Mouse (Mus musculus): ENCODE results near the gene Hoxa4. TPM values are rescaled to one million over a fixed set of nuclear protein-coding genes. Genes with fewer than 3 reads are reported as not detected.

The Hoxa4 gene
- total RNA-seq, 2 experiments from 2014 or later = 2.7 to 3.3 TPM

DNA sequence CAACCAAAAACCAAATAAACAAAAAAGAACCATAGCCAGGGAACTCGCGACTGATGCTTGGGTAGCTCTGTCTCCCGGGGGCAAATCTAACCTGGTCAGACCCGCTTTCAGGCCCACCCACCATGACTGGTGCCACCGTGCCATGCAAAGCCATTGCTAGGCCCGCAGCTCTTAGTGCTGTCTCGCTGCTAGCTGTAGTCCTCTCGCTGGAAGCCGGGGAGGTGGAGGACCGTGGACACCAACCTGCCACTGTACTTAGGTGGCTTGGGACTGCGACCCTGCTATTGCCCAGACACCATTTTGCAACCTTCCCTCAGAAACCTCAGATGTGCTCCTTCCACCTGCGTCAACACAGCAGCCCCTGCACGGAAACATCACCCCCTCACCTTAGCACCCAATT lies 20.4 kb upstream of the Hoxa4 start:
- DNase-seq = peak; percentile 45
- no peak for TF ChIP-seq CTCF (IDR thresholded peaks at IDR 0.05)
- Histone ChIP-seq H3K27ac (peak overlapping the region; percentile 97), H3K4me3 (peak overlapping the region; percentile 79)
- intact Hi-C loops (cut with DNase I) = loop anchor here (2.0 kb wide), 1 partner anchor 13 kb away; no protein-coding TSS in a partner anchor

DNA sequence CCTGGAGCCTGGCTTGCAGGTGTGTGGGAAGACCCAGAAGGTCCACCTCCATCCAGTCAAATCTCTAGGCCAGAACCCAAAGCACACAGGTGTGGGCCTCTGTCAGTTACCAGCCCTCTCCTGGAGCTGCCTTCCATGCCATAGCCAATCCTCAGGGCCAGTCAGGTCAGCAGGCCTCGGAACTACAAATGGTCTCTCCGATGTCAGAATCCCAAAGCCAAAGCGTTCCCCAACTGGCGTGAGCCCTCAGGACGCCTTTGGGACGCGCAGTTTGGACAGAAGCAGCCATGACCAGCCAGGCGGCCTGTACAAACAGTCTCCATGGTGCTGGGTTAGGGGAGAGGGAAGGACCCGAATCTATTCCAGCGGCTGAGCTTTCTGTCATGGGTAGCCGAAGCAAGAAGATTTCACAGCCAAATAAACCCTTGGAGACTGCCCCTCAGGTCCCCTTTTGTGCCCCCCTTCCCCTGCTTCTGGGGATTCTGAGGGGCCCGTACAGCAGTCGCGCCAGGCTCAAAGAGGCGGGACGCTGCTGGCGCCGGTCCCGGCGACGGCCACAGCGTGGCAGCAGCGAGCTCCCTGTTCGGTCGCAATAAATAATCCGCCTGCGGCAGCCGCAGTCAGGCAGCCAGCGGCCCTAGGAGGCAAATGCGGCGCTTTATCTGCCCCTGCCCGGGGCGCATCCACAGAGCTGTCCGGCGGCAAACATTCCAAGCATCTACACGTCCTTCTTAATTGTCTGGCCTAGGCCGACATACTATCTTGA lies 19.8 kb upstream of the Hoxa4 start:
- Histone ChIP-seq H3K4me3 (peak overlapping the region; percentile 79), H3K27ac (peak overlapping the region; percentile 97)
- DNase-seq = peak; percentile 92
- intact Hi-C loops (cut with DNase I) = loop anchor here (2.0 kb wide), 1 partner anchor 13 kb away; no protein-coding TSS in a partner anchor
- peak; percentile 96 for TF ChIP-seq CTCF (IDR thresholded peaks at IDR 0.05)

DNA sequence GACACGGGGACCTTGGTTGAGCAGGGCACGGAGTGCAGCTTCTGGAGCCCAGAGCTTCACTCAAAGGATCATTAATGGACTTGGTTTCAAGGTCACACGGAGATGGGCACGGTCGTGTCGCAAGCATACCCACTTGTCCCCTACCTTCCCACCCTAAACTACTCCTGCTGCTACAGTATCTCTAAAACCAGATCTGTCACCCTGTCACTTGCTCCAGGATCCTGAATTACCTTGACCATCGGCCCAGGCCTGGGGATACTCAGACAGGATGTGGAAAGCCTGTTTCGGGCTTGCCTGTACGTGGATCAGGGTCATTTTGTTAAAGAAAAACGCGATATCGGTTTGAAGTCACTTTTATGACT lies 18.1 kb upstream of the Hoxa4 start:
- intact Hi-C loops (cut with DNase I) = loop anchor here (2.0 kb wide), 1 partner anchor 15 kb away; no protein-coding TSS in a partner anchor
- Histone ChIP-seq H3K27ac (peak overlapping the region; percentile 82), H3K4me3 (peak overlapping the region; percentile 77)
- TF ChIP-seq CTCF (IDR thresholded peaks at IDR 0.05) = no peak
- no peak for DNase-seq

GRCm38 (mm10) chr6:52208868-52209684 lies 17.5 kb upstream of the Hoxa4 start:
- H3K27ac ChIP-seq = peak overlapping the region; percentile 82
- DNase-seq = no peak
- TF ChIP-seq CTCF (IDR thresholded peaks at IDR 0.05) = no peak
- intact Hi-C loops (cut with DNase I) = no loop called here
- peak overlapping the region; percentile 77 for H3K4me3 ChIP-seq

GRCm38 (mm10) chr6:52208072-52208867 lies 16.7 kb upstream of the Hoxa4 start, which contains the start of gene Hoxa6:
Gene Hoxa6, minus strand, starts transcription at chr6:52208722.
- DNase-seq = peak; percentile 79

DNA sequence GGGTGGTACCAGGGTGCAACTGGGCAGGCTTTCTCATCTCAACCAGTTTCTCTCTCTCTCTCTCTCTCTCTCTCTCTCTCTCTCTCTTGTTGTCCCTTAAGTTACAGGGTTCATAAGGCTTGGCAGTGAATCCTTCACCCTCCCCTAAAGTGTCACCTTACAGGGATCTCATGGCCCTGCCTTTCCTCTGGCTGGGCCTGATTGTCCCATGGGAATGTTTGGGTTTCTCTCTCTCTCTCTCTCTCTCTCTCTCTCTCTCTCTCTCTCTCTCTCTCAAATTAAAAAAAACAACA lies 16.1 kb upstream of the Hoxa4 start:
- Histone ChIP-seq H3K4me3 (no peak overlapping the region), H3K27ac (no peak overlapping the region; the same call in 1 of the 2 replicates)
- no peak for DNase-seq
- intact Hi-C loops (cut with DNase I) = no loop called here
- TF ChIP-seq CTCF (IDR thresholded peaks at IDR 0.05) = no peak

More at GRCm38 (mm10) chr6:52208072-52208867, 16.7 kb upstream of the Hoxa4 start, which contains the start of gene Hoxa6:
- Histone ChIP-seq H3K27ac (peak within 1 kb of the TSS; percentile 82), H3K4me3 (peak within 1 kb of the TSS; percentile 77)
- no peak for TF ChIP-seq CTCF (IDR thresholded peaks at IDR 0.05)
- intact Hi-C loops (cut with DNase I) = no loop called here

- H3K27ac ChIP-seq = no peak overlapping the region; the same call in 1 of the 2 replicates
- intact Hi-C loops (cut with DNase I) = no loop called here
- H3K4me3 ChIP-seq = no peak overlapping the region
- no peak for TF ChIP-seq CTCF (IDR thresholded peaks at IDR 0.05)
- no peak for DNase-seq
Observed at GRCm38 (mm10) chr6:52206882-52207683, 15.5 kb upstream of the Hoxa4 start.

GRCm38 (mm10) chr6:52205638-52206621 lies 14.4 kb upstream of the Hoxa4 start:
- peak; percentile 16 for DNase-seq
- no peak for TF ChIP-seq CTCF (IDR thresholded peaks at IDR 0.05)
- Histone ChIP-seq H3K27ac (no peak overlapping the region), H3K4me3 (no peak overlapping the region)
- intact Hi-C loops (cut with DNase I) = loop anchor here (2.0 kb wide), 1 partner anchor 205 kb away; no protein-coding TSS in a partner anchor

GRCm38 (mm10) chr6:52205221-52205620 lies 13.7 kb upstream of the Hoxa4 start:
- no peak for TF ChIP-seq CTCF (IDR thresholded peaks at IDR 0.05)
- intact Hi-C loops (cut with DNase I) = loop anchor here (2.0 kb wide), 1 partner anchor 204 kb away; no protein-coding TSS in a partner anchor
- no peak overlapping the region for H3K4me3 ChIP-seq
- peak; percentile 15 for DNase-seq
- H3K27ac ChIP-seq = peak overlapping the region; percentile 32; the same call in 1 of the 2 replicates

DNA sequence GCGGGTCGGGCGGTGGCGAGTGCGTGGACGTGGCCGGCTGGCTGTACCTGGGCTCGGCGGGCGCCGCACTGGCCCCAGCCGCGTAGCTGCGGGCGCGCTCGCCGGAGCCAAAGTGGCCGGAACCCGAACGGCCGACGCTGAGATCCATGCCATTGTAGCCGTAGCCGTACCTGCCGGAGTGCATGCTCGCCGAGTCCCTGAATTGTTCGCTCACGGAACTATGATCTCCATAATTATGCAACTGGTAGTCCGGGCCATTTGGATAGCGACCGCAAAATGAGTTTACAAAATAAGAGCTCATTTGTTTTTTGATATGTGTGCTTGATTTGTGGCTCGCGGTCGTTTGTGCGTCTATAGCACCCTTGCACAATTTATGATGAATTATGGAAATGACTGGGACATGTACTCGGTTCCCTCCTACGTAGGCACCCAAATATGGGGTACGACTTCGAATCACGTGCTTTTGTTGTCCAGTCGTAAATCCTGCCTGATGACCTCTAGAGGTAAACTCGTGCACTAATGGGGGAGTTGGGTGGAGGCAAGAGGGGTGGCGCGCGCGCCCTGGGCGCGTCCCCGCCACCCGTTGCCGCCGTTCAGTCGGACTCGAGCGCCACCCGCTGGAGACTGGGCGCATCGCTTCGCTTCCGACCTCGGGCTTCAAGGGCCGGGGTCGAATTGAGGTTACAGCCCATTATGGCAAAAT lies 12.6 kb upstream of the Hoxa4 start, which contains the start of gene Hoxa5:
TSS of gene Hoxa5 (minus strand) at position 538 of the 703 bp plus-strand sequence.
- intact Hi-C loops (cut with DNase I) = loop anchor here (1.0 to 2.0 kb wide), 2 partner anchors 203 to 328 kb away; no protein-coding TSS in a partner anchor
- peak within 1 kb of the TSS; percentile 82 for H3K27ac ChIP-seq

More for the DNA sequence above, 12.6 kb upstream of the Hoxa4 start, which contains the start of gene Hoxa5:
- peak within 1 kb of the TSS; percentile 79 for H3K4me3 ChIP-seq
- DNase-seq = peak; percentile 87
- peak; percentile 96 for TF ChIP-seq CTCF (IDR thresholded peaks at IDR 0.05)
